Mouse (Mus musculus) embryonic facial prominence, embryonic 10.5 days (tissue): ENCODE measurements around the gene Cap2. TPM values are rescaled to one million over a fixed set of nuclear protein-coding genes. Genes with fewer than 3 reads are reported as not detected.
A peak's percentile ranks its signal among the peaks of the same experiment; 100 is the strongest.

ENCODE experiments used
- DNase-seq: peaks from one replicate; pipeline ENCODE4 v3.0.0-alpha.2; 2017; ENCODE audit warnings: low spot score
- H3K27ac ChIP-seq: fragments of 300-500 bp; sonication (generic); replicated peaks from 2 replicates; pipeline ENCODE4 v1.5.1; 2016; ENCODE audit warnings: mild to moderate bottlenecking
- H3K27me3 ChIP-seq: fragments of 300-500 bp; sonication (generic); replicated peaks from 2 replicates; pipeline ENCODE4 v1.6.1; 2016; ENCODE audit warnings: low read depth, mild to moderate bottlenecking; ENCODE audit not compliant: poor library complexity, severe bottlenecking
- H3K36me3 ChIP-seq: fragments of 300-500 bp; sonication (generic); replicated peaks from 2 replicates; pipeline ENCODE4 v1.6.1; 2016; ENCODE audit warnings: mild to moderate bottlenecking, moderate library complexity
- H3K4me1 ChIP-seq: fragments of 300-500 bp; sonication (generic); 2 replicates; pipeline ENCODE4 v1.6.1; 2016
- H3K4me3 ChIP-seq: fragments of 300-500 bp; sonication (generic); 2 replicates; pipeline ENCODE4 v1.5.1; 2016; ENCODE audit warnings: mild to moderate bottlenecking, moderate library complexity
- H3K9me3 ChIP-seq: fragments of 300-500 bp; sonication (generic); 2 replicates; pipeline ENCODE4 v1.6.1; 2016; ENCODE audit warnings: mild to moderate bottlenecking
- WGBS: fragments of 180-500 bp; shearing (Covaris S2); methylation state at CpG from one replicate; pipeline ENCODE4 v1.1.7; 2016; 5-methylcytosine and 5-hydroxymethylcytosine counted together
- polyA plus RNA-seq: library from polyadenylated mRNA; unstranded; fragments of >200 nt; fragmentation: Nextera tagmentation; extraction: Ambion mirVana; gene quantifications from 2 replicates; pipeline ENCODE4 v1.2.1, GENCODE M21; 2016

The Cap2 gene
- polyA plus RNA-seq, 1 experiment from 2014 or later, result 3.9 TPM

DNA sequence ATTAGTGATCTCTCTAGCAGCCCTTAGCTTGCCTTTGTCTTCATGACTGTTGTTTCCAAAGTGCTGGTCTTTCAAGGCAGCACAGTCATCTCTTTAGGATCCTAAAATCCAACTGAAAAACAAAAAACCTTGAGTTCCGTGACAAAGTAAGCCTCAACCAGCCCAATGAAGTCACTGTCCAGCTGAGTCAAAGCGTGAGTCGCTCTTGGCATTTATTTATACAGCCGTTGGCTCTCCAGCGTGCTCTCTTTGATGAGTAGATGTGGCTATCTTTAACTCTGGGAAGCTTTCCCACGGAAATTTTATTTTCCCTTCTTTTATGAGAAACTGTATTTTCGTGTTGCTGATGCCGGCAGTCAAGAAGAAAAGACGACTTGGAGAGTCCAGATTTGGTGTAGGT lies 125.0 kb downstream of the Cap2 start:
- Histone ChIP-seq H3K27me3 (no peaks in the 10 kb centered on the region), H3K27ac (no peak overlapping the region), H3K9me3 (no peaks in the 10 kb centered on the region), H3K4me3 (no peak overlapping the region), H3K4me1 (0 out of 2 replicates have a peak, but pooled peaks cover 2% of the 10 kb centered on the region), H3K36me3 (no peaks in the 10 kb centered on the region)
- no peak for DNase-seq
- 93% methylated on average over 9 of the region's 9 CpGs for WGBS

DNA sequence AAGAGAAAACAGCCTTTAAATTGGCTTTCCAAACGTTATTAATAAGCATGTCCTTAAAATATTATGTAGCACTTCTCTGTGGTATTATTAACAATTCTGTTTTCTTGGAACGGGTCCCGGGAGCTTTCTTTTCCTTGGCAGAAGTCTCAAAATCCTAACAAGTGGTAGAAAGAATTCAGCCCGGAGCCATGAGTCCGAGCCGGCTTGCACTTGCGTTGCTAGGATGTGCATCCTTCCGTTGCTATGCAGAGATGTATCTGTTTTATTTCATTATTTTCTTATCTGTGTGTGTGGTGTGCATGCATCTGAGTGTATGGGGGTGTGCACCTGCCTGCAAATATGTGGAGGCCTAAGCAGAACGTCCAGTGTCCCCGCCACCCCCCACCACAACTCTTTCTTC lies 126.2 kb downstream of the Cap2 start:
- no peaks in the 10 kb centered on the region for H3K27me3 ChIP-seq
- DNase-seq, result no peak
- H3K4me1 ChIP-seq, result peaks cover 5% of the 10 kb centered on the region
- H3K4me3 ChIP-seq, result no peak overlapping the region
- 92% methylated on average over 10 of the region's 10 CpGs for WGBS
- no peaks in the 10 kb centered on the region for H3K9me3 ChIP-seq
- no peaks in the 10 kb centered on the region for H3K36me3 ChIP-seq
- no peak overlapping the region for H3K27ac ChIP-seq

DNA sequence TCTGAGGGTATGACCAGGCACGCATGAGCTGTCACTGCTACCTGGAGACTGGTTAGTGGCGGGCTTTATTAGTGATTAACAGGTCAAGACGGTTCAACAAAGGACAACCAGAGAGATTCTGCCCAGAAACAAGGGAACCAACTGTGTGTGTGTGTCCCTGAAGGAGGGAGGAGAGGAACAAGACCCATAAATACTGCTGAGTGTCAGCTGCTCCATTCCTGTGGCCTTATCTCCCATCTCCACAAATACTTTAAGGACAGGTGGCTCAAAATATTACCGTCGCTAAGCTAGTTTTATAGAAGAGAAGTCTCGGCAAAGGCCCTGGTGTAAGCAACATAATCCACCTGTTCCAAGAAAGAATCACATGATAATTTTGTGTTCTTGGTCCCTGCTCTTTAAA lies 127.7 kb downstream of the Cap2 start:
- Histone ChIP-seq H3K9me3 (no peaks in the 10 kb centered on the region), H3K4me1 (peaks cover 21% of the 10 kb centered on the region), H3K27me3 (no peaks in the 10 kb centered on the region), H3K27ac (no peak overlapping the region), H3K36me3 (no peaks in the 10 kb centered on the region), H3K4me3 (no peak overlapping the region)
- DNase-seq, result no peak
- WGBS, result 87% methylated on average over 6 of the region's 6 CpGs

DNA sequence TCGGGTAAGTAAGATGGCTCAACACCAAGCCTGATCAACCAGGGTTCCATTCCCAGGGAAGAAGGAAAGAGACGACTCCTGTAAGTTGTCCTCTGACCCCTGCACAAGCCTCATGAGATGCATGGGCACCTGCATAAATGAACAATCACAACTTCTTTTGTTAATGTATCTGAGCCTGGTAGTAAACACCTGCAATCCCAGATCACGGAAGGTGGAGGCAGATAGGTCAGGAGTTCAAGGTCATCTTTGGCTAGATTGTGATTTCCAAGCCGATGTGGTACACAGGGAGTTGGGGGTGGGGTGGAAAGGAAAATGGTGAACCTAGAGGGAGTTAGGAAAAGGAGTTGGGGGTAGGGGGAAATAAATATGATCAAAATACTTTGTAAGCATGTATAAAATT lies 131.1 kb downstream of the Cap2 start:
- 57% methylated on average over 4 of the region's 4 CpGs for WGBS
- no peaks in the 10 kb centered on the region for H3K27me3 ChIP-seq
- H3K36me3 ChIP-seq, result no peaks in the 10 kb centered on the region
- H3K4me1 ChIP-seq, result peaks cover 22% of the 10 kb centered on the region
- DNase-seq, result no peak
- no peak overlapping the region for H3K27ac ChIP-seq
- no peaks in the 10 kb centered on the region; the same call in 1 of the 2 replicates for H3K9me3 ChIP-seq
- H3K4me3 ChIP-seq, result no peak overlapping the region

DNA sequence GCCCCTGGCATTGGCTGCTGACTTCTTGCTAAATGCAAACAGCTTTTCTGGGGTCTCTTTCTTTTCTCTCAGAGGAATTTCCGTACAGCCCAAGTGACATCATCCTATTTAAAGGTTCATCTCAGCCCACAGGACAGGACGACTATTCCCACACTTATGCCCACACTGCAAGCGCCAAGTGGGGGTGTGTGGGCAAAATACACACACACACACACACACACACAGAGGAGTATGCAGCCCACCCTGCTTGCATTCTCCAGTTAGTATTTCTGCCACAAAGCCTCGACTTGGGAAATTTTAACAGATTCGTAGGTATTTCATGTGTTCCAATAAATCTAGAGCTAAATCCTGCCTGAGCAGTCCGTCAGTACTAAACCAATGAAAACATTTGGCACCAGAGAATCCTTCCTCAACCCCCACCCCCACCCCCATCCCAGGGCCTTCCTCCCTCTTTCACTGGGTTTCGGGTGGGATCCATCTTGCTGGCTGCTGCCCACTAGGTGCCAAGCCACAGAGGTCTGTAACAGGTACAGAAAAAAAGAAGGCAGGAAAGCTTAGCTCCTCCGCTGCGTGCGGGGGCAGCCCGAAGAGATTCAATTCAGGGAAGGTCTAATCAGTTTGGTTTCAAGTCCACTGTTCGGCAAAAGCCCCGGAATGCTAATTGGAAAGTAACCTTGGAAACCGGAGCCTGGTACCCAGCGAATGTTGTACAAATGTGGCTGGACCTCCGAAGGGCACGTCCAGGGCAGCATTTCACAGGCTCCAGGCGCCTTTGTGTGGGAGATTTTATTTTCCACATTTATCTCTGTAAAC lies 131.9 kb downstream of the Cap2 start:
- no peaks in the 10 kb centered on the region; the same call in 1 of the 2 replicates for H3K9me3 ChIP-seq
- H3K27me3 ChIP-seq, result no peaks in the 10 kb centered on the region
- no peaks in the 10 kb centered on the region for H3K36me3 ChIP-seq
- peaks cover 22% of the 10 kb centered on the region for H3K4me1 ChIP-seq
- peak overlapping the region; percentile 42 for H3K4me3 ChIP-seq
- peak overlapping the region; percentile 83 for H3K27ac ChIP-seq
- WGBS, result 41% methylated on average over 18 of the region's 18 CpGs
- peak; percentile 77 for DNase-seq

DNA sequence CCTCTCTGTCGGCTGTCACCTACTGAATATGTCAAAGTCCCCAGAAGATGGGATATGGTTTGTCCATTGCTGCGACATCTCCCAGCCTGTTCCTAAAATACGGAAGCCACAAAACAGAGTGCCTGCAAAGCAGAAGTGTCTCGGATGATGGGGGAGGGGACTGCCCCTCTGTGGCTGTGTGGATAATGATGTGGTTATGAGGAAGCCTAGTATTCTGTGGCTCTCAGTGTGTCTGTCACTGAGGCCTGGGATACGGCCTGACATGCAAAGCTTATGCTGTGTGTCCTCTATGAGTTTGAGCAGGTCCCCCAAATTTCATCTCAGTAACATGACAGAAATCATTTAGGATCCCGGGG lies 132.5 kb downstream of the Cap2 start:
- no peaks in the 10 kb centered on the region for H3K36me3 ChIP-seq
- DNase-seq, result no peak
- H3K27me3 ChIP-seq, result no peaks in the 10 kb centered on the region
- H3K27ac ChIP-seq, result peak overlapping the region; percentile 83
- peak overlapping the region; percentile 42 for H3K4me3 ChIP-seq
- no peaks in the 10 kb centered on the region; the same call in 1 of the 2 replicates for H3K9me3 ChIP-seq
- H3K4me1 ChIP-seq, result peaks cover 22% of the 10 kb centered on the region
- WGBS, result 55% methylated on average over 6 of the region's 6 CpGs

DNA sequence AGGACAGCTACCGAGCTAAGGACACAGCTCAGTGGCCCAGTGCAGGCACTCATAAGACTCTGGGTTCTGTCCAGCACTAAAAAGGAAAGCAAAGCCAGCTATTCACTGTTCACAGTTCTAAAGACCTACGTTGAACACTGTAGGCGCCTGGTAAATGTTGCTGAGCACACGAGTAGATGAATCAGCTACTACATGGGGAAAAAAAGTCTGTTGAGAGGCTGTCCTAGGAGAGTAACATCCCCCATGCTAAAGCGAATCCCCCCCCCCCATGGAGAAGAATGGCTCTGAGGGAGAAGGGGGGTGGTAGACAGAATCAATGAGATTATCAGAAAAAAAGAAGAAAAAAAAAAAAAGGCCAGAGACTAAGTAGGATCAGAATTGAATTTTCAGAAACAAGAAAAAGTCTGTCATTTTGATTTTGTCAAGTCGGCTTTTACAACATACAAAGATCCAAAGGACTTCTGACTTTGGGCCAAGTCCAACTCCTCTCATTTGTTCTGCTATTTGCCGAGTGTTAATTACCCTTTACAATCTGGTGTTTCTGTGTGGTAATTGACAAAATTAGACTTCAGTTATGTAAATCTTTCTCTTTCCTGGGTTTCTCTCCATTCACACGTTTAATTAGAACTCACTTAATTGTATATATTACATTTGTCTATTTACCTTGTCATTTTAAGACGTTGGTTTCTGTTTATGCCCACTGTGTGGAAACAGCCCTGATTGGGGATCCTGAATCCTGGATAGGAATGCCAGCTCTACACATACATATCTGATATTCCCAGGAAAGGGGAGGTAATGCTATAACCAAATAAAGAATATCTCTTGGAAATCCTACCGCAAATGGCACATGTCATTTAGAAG lies 139.2 kb downstream of the Cap2 start:
- Histone ChIP-seq H3K4me1 (no peaks in the 10 kb centered on the region), H3K27me3 (no peaks in the 10 kb centered on the region), H3K27ac (no peak overlapping the region), H3K36me3 (no peaks in the 10 kb centered on the region), H3K4me3 (no peak overlapping the region), H3K9me3 (peaks cover 8% of the 10 kb centered on the region; the same call in 1 of the 2 replicates)
- no peak for DNase-seq
- 91% methylated on average over 10 of the region's 10 CpGs for WGBS

DNA sequence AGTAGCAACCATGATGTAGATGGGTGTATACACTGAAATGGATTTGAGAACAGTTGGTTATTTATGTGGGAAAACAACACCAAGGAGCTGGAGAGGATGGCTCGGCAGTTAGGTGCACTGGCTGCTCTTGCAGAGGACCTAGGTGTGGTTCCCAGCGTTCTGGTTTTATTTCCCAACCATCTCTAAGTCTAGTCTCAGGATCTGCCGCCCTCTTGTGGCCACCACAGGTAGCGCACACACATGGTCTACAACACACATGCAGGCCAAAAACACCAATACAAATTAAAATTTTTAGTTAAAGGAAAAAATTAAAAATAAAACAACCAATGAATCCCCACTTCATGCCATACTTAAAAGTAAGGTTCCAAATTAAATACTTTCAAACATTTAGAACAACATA lies 140.7 kb downstream of the Cap2 start:
- no peak for DNase-seq
- Histone ChIP-seq H3K27ac (no peak overlapping the region), H3K27me3 (no peaks in the 10 kb centered on the region), H3K36me3 (no peaks in the 10 kb centered on the region), H3K4me3 (no peak overlapping the region), H3K4me1 (no peaks in the 10 kb centered on the region), H3K9me3 (peaks cover 8% of the 10 kb centered on the region; the same call in 1 of the 2 replicates)
- 85% methylated on average over 4 of the region's 4 CpGs for WGBS

DNA sequence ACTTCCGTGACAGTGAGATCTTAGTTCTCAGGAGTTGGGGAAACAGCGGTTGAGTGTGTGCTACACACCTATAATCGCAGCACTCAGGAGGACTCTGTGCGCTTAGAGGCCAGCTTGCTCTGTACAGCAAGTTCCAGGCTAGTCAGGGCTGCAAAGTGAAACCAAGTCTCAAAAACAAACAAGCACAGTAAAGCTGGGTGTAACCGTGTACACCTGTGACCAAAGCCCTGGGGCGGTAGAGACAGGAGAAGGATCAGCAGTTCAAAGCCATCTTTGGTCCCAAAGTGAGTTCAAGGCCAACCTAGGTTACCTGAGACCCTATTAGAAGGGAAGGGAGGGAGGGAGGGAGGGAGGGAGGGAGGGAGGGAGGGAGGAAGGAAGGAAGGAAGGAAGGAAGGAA lies 142.5 kb downstream of the Cap2 start:
- WGBS, result 91% methylated on average over 6 of the region's 6 CpGs
- Histone ChIP-seq H3K27ac (no peak overlapping the region), H3K9me3 (peaks cover 8% of the 10 kb centered on the region; the same call in 1 of the 2 replicates), H3K36me3 (no peaks in the 10 kb centered on the region), H3K4me3 (no peak overlapping the region), H3K27me3 (no peaks in the 10 kb centered on the region), H3K4me1 (no peaks in the 10 kb centered on the region)
- DNase-seq, result no peak

DNA sequence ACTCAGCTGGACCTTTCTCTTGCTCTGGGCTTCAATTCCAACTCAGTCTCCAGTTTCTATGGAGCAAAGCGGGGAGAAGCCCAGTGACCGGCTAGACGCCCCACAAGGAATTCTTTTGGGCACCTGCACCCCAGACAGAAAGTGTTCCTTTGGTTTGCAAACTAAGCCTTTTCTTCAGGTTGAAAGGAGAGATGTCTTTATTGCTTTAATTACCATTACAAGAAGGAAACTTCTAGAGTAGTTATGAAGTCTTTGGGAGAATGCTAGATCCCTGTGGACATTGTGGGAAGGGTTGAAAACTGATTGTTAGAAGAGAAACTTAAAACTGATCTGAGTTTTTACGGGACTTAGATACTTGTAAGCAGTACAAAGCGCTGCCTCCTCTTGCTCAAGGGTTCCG lies 143.8 kb downstream of the Cap2 start:
- Histone ChIP-seq H3K36me3 (no peaks in the 10 kb centered on the region), H3K27ac (no peak overlapping the region), H3K9me3 (peaks cover 8% of the 10 kb centered on the region; the same call in 1 of the 2 replicates), H3K27me3 (no peaks in the 10 kb centered on the region), H3K4me1 (no peaks in the 10 kb centered on the region), H3K4me3 (no peak overlapping the region)
- WGBS, result 80% methylated on average over 6 of the region's 6 CpGs
- no peak for DNase-seq

DNA sequence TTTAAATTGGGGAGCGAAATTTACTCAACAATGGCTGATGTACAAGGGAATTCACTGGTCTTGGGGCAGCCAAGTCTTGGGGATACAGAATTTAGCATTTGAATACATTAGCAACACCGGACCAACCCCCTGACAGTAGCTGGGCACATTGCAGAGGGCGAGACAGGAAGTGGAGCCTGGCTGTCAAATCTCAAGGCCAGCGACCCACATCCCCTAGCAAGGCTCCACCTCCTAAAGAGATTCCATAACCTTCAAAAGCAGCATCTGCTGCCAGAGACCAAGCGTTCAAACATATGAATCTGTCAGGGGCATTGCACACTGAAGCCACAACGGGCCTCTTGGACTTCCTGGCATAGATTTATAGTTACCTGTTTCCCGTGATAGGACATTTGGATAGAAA lies 150.2 kb downstream of the Cap2 start:
- H3K4me3 ChIP-seq, result no peak overlapping the region
- WGBS, result 91% methylated on average over 7 of the region's 7 CpGs
- H3K36me3 ChIP-seq, result no peaks in the 10 kb centered on the region
- DNase-seq, result no peak
- H3K4me1 ChIP-seq, result no peaks in the 10 kb centered on the region
- H3K27ac ChIP-seq, result no peak overlapping the region
- no peaks in the 10 kb centered on the region for H3K9me3 ChIP-seq
- H3K27me3 ChIP-seq, result no peaks in the 10 kb centered on the region

DNA sequence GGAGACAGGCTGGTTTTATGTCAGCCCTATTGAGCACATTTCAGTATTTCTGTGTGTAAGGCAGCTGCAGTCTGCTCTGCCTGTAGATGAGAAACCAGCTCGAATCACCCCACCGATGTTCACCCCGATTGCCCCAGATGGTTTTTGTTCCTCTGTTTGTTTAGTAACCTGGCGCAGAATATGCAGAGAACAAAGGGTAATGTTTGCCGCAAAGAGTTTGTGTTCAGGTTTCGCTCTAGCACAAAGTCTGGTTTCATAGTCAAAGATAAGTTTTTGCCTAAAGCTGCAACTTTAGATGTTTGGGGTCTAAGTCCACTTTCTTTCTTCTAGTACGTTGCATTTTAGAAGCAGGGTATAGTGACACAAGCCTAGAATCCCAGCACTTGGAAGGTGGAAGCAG lies 151.0 kb downstream of the Cap2 start:
- H3K36me3 ChIP-seq, result no peaks in the 10 kb centered on the region
- no peak for DNase-seq
- H3K4me1 ChIP-seq, result no peaks in the 10 kb centered on the region
- no peaks in the 10 kb centered on the region for H3K9me3 ChIP-seq
- 89% methylated on average over 7 of the region's 7 CpGs for WGBS
- no peak overlapping the region for H3K4me3 ChIP-seq
- H3K27me3 ChIP-seq, result no peaks in the 10 kb centered on the region
- no peak overlapping the region for H3K27ac ChIP-seq

DNA sequence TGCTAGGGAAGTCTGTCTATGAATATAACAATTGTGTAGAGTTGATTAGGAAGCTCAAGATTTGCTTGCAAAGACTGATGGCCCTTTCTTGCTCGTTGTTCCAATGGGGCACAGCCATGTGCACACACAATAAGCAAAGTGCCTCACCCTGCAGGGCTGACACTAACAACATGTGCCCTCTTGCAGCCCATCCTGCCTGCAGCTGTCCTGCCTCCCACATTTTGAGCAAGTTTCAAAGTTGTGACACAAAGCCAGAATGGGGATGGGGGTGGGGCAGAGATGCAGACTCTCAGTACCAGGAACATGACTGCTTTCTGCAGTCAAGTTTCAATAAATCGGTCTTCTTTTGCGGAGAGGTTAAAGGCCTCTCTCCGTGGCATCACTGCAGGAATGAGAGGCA lies 152.0 kb downstream of the Cap2 start:
- 77% methylated on average over 4 of the region's 4 CpGs for WGBS
- Histone ChIP-seq H3K36me3 (no peaks in the 10 kb centered on the region), H3K27me3 (no peaks in the 10 kb centered on the region), H3K4me3 (no peak overlapping the region), H3K4me1 (no peaks in the 10 kb centered on the region), H3K9me3 (no peaks in the 10 kb centered on the region), H3K27ac (no peak overlapping the region)
- no peak for DNase-seq
